Mouse (Mus musculus) cerebellum, adult 2 months (tissue): ENCODE measurements around the gene Htr7.

Source experiments
- CTCF ChIP-seq: fragments of 200-500 bp; IDR thresholded peaks from 2 replicates; pipeline ENCODE4 v1.5.1; 2011; ENCODE audit warnings: low read depth, mild to moderate bottlenecking, control low read depth, low read length, moderate library complexity, borderline replicate concordance; ENCODE audit not compliant: insufficient read depth
- POLR2A ChIP-seq: fragments of 200-500 bp; IDR thresholded peaks from 2 replicates; pipeline ENCODE4 v1.6.1; 2011; ENCODE audit warnings: low read length, control low read depth, borderline replicate concordance; ENCODE audit not compliant: insufficient read depth

DNA sequence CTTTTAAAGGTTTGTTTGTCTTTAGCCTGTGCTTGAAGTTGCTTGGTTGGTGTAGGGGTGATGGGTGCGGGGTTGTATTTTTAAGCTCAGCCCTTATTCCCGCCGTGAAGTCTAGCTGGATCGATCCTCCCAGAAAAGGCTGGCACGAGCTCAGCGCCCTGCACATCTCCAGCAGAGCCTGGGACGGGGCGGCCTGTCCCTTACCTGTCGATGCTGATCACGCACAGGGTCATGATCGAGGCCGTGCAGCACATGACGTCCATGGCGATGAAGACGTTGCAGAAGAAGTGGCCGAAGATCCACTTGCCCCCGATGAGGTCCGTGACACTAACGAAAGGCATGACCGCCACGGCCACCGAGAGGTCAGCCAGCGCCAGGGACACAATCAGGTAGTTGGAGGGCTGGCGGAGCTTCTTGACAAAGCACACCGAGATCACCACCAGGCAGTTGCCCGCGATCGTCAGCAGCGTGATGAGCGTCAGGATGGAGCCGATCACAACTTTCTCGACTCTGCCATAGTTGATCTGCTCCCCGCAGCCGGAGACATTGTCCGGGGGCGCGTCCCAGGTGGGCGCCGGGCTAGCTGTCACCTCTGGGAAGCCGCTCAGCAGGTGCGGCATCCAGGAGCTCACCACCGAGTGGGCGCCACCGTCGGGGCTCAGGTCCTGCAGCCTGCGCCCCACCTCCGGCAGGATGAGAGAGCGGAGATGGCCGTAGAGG, 645 bp downstream of the Htr7 start:
- no peak for TF ChIP-seq POLR2A
- no peak for TF ChIP-seq CTCF
